Mouse (Mus musculus) NIH3T3 (cell line): ENCODE data around the gene Hoxd4.

Source experiments
- DNase-seq: peaks from one replicate; pipeline ENCODE4 v3.0.0-alpha.2; 2012; ENCODE audit warnings: low read depth

Gene Hoxd4

DNA sequence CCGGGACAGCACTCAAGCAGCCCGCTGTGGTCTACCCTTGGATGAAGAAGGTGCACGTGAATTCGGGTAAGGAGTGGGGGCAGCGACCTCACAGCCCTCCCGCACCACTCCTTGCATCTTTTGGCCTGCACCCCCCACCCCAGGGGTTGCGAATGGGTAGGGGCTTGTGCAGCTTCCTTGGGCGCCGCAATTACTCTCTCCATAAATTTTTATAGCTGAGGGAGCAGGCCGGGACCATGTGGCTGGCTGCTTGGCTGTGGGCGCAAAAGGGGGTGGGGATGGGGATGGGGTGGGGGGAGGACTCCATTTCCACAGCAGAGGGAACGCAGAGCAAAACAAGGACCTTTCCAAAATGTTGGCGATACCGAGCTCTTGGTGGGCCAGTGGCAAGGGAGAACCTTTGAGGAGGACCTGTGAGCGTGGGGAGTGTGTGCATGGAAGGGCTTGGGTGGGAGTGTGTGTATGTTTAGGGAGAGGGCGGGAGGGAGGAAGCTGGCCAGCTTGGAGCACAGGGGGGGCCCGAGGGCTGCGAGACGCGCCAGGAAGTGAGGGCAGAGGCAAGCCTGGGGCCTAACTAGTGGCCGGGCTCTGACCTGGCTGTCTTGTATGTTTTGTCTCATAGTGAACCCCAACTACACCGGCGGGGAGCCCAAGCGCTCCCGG lies 16.0 kb downstream of the Hoxd4 start:
- no peak for DNase-seq

GRCm38 (mm10) chr2:74728303-74728680 lies 16.6 kb downstream of the Hoxd4 start:
- DNase-seq, result no peak

- DNase-seq, result no peak
These were observed 18.6 kb downstream of the Hoxd4 start for GRCm38 (mm10) chr2:74730331-74730730.

DNA sequence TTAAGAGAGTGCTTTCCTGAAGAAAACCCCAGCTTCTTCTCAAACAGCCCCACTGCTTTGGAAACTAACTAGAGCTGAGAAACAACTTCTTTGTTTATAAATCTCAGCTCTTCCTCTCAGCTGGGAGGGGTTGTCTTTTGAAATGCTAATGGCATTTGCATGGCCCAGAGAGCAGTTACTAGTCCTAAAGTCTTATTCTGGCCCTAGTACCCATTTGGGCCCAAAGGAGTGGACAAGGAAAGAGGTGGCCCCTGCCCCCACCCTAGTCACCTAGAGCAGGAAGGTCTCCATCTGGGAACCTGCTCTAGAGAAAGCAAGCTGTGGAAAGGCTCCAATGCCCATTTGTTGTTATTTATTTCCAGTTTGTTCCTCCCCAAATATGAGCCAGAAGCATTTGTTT lies 19.3 kb downstream of the Hoxd4 start:
- DNase-seq, result no peak

DNA sequence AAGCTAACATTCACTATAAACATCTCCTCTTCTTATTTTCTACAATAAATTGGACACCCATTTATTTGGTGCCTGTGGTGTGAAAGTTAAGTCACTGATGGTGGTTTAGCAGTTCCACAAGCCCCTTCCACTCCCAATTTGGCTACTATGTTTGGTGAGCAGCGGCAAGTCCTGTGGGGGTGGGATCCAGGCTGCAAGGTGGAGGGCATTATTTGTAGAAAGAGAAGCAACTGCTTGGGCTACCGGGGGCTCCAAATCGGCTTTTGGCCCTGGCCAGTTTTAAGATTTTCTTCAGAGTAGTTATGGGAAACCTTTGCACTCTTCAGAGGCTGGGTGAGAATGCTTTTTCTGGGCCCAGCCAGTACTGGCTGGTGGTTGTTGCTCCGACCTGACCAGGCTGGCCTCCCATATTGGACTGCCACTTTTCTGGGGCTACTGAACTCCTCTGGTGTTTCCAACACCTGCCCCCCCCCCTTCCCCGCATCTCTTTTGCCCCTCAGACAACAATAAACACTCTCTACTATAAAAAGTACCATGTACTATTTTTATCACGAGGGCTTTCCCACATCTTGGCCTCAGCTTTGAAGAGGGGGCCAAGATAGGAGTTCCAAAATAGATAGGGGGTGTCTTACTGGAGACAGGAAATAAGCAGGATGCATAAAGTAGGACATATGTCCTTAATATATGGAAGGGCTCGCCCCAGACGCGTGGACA lies 20.2 kb downstream of the Hoxd4 start:
- no peak for DNase-seq

GRCm38 (mm10) chr2:74732513-74733316 lies 21.0 kb downstream of the Hoxd4 start:
- no peak for DNase-seq

DNA sequence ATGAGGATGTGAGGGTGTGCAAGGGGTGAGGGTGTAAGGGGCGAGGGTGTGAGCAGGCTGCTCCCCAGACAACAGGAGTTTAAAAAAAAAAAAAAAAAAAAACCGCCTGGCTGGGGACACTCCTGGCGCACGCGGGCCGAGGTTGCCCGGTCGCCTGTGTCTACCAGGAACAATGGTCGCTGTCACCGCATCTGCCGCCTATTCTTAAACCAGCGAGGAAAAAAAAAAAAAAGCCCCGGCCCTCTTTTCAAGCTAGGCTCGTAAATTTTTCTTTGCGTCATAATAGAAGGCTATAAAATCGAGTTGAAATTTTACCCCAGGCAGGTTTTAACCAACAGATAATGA lies 21.6 kb downstream of the Hoxd4 start:
- DNase-seq, result no peak

DNA sequence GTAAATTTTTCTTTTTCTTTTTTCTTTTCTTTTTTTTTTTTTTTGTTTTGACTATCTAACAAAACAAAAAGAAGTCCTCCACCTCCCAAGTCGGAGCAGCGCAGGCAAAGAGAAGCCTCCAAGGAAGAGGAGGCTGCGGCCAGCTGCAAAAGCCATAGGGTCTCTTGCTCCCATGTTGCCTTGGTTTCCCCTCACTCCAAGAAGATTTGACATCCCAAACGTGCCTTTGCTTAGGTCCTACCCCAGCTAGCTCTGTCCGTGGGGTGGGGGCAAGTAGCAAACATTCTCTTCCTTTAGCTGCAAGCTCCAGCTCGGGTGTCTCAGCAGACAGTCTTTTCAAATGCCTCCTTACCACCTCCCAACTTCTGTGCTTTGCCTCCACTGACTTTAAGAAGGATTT lies 22.0 kb downstream of the Hoxd4 start:
- no peak for DNase-seq

- DNase-seq, result no peak
These were observed 22.7 kb downstream of the Hoxd4 start for GRCm38 (mm10) chr2:74734451-74734850.

GRCm38 (mm10) chr2:74734996-74735811 lies 23.5 kb downstream of the Hoxd4 start:
- no peak for DNase-seq

- DNase-seq, result no peak
These were observed 24.3 kb downstream of the Hoxd4 start for GRCm38 (mm10) chr2:74735851-74736687.

- DNase-seq, result no peak
These were observed 25.2 kb downstream of the Hoxd4 start for GRCm38 (mm10) chr2:74736688-74737577.

- DNase-seq, result peak; percentile 85
These were observed 25.9 kb downstream of the Hoxd4 start for GRCm38 (mm10) chr2:74737578-74738070.

GRCm38 (mm10) chr2:74738623-74739475 lies 27.1 kb downstream of the Hoxd4 start:
- no peak for DNase-seq

- no peak for DNase-seq
These were observed 27.7 kb downstream of the Hoxd4 start for GRCm38 (mm10) chr2:74739476-74739800.

DNA sequence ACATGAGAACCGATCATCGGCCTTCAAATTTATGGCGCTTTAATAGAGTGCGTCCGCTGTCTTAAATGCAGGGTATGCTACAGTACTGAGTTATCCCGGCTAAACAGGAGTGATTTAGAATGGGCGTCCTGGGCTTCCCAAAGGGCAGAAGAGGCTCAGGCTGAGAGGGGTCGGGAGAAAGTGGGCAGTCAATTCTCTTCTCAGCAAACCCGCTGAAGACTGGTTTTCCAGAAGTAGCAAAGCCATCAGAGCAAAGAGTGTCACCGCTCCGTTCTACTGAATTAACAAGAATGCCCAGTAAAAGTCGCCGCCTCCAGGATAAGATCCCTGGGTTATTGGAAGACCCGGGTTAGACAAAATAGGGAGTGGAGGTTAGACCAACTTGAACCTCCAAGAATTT lies 28.1 kb downstream of the Hoxd4 start:
- no peak for DNase-seq

DNA sequence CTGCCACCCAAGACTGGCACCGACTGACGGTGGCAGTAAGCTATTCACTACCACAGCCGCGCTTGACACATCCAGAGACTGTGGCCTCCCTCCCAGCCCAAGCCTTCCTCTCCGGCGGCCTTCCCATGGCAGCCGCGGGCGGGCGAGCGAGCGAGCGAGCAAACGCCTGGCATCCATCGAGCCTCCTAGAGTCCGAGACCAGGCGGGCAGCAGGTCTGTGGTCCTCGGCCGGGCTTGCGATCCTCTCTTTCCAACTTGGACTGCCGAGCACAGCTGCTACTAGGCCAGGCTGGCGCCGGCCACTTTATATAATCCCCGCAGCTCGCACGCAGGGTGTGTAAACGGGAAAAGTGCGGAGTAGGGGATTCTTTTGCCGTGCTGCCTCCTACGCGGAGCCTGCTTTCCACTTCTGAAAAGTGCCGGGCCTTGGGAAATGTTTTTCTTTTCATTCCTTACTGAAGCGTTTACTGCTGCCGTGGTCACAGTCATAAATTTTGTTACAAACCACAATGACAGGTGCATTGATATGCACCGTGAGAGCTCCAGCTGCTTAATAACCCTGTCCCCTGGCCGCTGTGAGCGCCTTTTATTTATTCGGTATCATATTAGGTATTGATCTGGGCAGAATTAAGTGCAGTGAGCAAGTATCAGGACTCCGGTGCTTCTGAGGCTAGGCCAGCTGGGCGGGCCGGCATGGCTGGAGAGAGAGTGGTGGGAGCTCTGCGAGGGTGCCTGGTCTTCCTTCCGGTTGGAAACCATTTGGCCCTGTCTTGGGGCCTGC lies 28.8 kb downstream of the Hoxd4 start:
- DNase-seq, result no peak

DNA sequence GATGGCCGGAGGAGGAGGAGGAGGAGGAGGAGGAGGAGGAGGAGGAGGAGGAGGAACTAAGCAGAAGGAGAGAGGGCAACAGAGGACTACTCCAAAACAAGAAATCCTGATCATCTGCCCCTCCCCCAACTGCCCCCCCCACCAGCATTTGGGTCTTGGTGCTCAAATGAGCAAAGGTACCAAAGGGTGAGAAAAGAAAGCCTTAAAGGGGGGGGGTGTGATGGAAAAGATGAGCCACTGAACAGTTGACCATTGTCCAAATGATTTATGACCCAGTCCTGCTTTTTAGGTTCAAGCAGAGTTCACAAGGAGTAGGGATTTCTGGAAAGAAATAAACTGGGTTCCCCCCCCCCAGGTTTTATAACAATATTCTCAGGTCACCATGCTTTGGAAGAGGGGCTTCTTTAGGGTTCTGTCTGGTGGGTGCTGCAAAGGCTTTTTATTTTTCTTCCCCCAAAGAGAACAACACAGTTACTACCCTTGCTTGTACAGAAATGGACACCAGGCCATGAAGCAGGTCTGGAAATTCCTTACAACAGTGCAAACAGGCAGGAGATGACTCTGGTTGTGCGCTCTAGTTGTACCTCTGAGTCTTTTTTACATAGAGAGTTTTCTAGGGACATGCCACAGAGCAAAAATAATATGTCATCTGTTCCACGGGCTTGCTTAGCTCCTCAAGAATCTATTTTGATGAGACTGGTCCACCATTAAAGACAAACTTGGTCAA lies 29.7 kb downstream of the Hoxd4 start:
- DNase-seq, result peak; percentile 5
